Mouse (Mus musculus) ES-E14 (cell line): ENCODE results near the gene Iqsec1. TPM values are rescaled to one million over a fixed set of nuclear protein-coding genes. Genes with fewer than 3 reads are reported as not detected.

Experiments used
- DNase-seq: peaks from one replicate; pipeline ENCODE4 v3.0.0-alpha.2; 2013; ENCODE audit warnings: low read depth, low spot score
- H3K27ac ChIP-seq: 2 replicates; pipeline ENCODE4 v1.5.1; 2012; ENCODE audit warnings: low read depth, mild to moderate bottlenecking, low read length, moderate library complexity, mixed read lengths; ENCODE audit not compliant: poor library complexity, insufficient read depth, severe bottlenecking
- H3K36me3 ChIP-seq: 2 replicates; pipeline ENCODE4 v1.6.1; 2012; ENCODE audit warnings: mild to moderate bottlenecking, low read length, moderate library complexity, mixed read lengths; ENCODE audit not compliant: control insufficient read depth, poor library complexity, insufficient read depth, severe bottlenecking
- H3K4me1 ChIP-seq, 2 experiments: fragments of 150-350 bp in 1 of 2; sonication (generic) in 1 of 2; 2 replicates each; pipeline ENCODE4 v1.6.1; 2012; ENCODE audit warnings: low read length in 2 of 2, mild to moderate bottlenecking in 1 of 2, mixed read lengths in 1 of 2; ENCODE audit not compliant: control insufficient read depth in 2 of 2, insufficient read depth in 2 of 2, poor library complexity in 1 of 2
- H3K4me3 ChIP-seq, 2 experiments: fragments of 150-350 bp in 1 of 2; sonication (generic) in 1 of 2; 2 replicates each; pipeline ENCODE4 v1.5.1; 2012; ENCODE audit warnings: low read length in 2 of 2, low read depth in 1 of 2, mild to moderate bottlenecking in 1 of 2, mixed read lengths in 1 of 2; ENCODE audit not compliant: insufficient read depth in 1 of 2, poor library complexity in 1 of 2, severe bottlenecking in 1 of 2
- H3K9ac ChIP-seq: 2 replicates; pipeline ENCODE4 v1.6.1; 2012; ENCODE audit warnings: low read depth, mild to moderate bottlenecking, low read length, mixed read lengths; ENCODE audit not compliant: poor library complexity, insufficient read depth, severe bottlenecking
- H3K9me3 ChIP-seq: fragments of 150-350 bp; sonication (generic); 2 replicates; pipeline ENCODE4 v1.6.1; 2012; ENCODE audit warnings: low read depth, mild to moderate bottlenecking, low read length; ENCODE audit not compliant: control insufficient read depth, insufficient read depth
- CHD2 ChIP-seq: IDR thresholded peaks from 2 replicates; pipeline ENCODE4 v1.6.1; 2014; ENCODE audit warnings: mild to moderate bottlenecking, low read depth, low read length, inconsistent platforms
- HCFC1 ChIP-seq: IDR thresholded peaks from 2 replicates; pipeline ENCODE4 v1.6.1; 2012; ENCODE audit warnings: low read length, inconsistent platforms, borderline replicate concordance; ENCODE audit not compliant: insufficient read depth
- MAFK ChIP-seq: IDR thresholded peaks from 2 replicates; pipeline ENCODE4 v1.6.1; 2014; ENCODE audit warnings: mild to moderate bottlenecking, low read depth, low read length, inconsistent platforms; ENCODE audit not compliant: insufficient read depth
- ZC3H11A ChIP-seq: IDR thresholded peaks from 2 replicates; pipeline ENCODE4 v1.6.1; 2012; ENCODE audit warnings: low read depth, mild to moderate bottlenecking, inconsistent platforms, low read length, borderline replicate concordance
- ZNF384 ChIP-seq: IDR thresholded peaks from 2 replicates; pipeline ENCODE4 v1.6.1; 2012; ENCODE audit warnings: low read depth, low read length, inconsistent platforms
- in situ Hi-C, 2 experiments: fragments of 600-800 bp; cut with MboI; formaldehyde crosslinking; loops; one replicate each; pipeline ENCODE4 v1.15.1; 2025; ENCODE audit warnings: low sequenced_read_pairs in 2 of 2, inconsistent platforms in 1 of 2; ENCODE audit not compliant: unreplicated experiment in 2 of 2
- total RNA-seq: library from RNA; depleted of rRNA; stranded (reverse); fragments of 300-350 nt; gene quantifications from 2 replicates; pipeline ENCODE4 v1.2.3, GENCODE M21; 2012

Gene Iqsec1
- total RNA-seq, 1 experiment, result 18.8 TPM

- DNase-seq, result no peak
- TF ChIP-seq HCFC1 (no peak), ZNF384 (no peak), ZC3H11A (no peak), MAFK (no peak)
- no peaks in the 10 kb centered on the region for H3K9me3 ChIP-seq
- no peaks in the 10 kb centered on the region for H3K36me3 ChIP-seq
- in situ Hi-C loops, result no loop called here
- no peak overlapping the region for H3K27ac ChIP-seq
- no peak overlapping the region for H3K9ac ChIP-seq
- H3K4me3 ChIP-seq, result no peak overlapping the region
- peaks cover 0 to 2% of the 10 kb centered on the region in 2 experiments; a peak in 1 of 4 replicates for H3K4me1 ChIP-seq
Measured at GRCm38 (mm10) chr6:90624184-90624583, 364.3 kb downstream of the Iqsec1 start.

- DNase-seq, result no peak
- in situ Hi-C loops, result no loop called here
- Histone ChIP-seq H3K9ac (no peak overlapping the region), H3K36me3 (no peaks in the 10 kb centered on the region), H3K4me3 (no peak overlapping the region), H3K4me1 (peaks cover 0 to 2% of the 10 kb centered on the region in 2 experiments; a peak in 1 of 4 replicates), H3K27ac (no peak overlapping the region), H3K9me3 (no peaks in the 10 kb centered on the region)
- no peak for TF ChIP-seq CHD2
- TF ChIP-seq ZC3H11A, result no peak
- TF ChIP-seq MAFK, result no peak
- TF ChIP-seq ZNF384, result no peak
- no peak for TF ChIP-seq HCFC1
Measured at GRCm38 (mm10) chr6:90623456-90623836, 365.0 kb downstream of the Iqsec1 start.

DNA sequence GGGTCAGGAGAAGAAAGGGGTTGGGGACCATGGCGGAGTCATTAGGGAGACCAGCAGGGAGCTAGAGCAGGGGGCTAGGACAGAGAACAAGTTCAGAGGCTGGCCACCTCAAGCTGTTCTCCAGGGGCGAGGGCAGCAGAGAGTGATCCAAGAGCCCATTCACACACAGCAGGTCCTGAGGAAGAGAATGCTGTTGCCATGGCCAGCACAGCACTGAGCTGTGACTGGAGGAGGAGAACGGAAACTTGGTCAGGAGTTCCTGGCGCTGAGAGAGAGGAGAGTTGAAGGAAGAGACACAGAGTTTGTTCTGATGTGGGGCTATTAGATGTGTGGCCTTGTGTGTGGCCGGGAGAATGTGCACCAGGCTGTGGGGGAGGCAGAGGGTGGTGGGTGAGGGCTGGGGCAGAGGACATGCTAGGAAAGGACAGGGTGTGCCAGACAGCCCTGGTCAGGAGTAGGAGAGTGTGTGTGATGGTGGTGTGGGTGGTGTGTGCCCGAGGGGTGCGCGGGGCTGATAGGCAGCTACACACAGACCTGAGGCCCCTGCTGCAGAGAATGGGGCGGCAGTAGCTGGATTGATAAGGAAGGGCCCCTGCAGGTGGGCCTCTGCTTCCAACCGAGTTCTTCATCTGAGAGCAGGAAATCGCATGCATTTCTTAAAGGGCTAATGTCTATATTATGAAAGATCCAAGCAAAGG is 365.6 kb downstream of the Iqsec1 start:
- in situ Hi-C loops, result no loop called here
- H3K9me3 ChIP-seq, result no peaks in the 10 kb centered on the region
- no peak for TF ChIP-seq MAFK
- TF ChIP-seq CHD2, result no peak
- TF ChIP-seq ZNF384, result no peak
- no peak for TF ChIP-seq HCFC1
- TF ChIP-seq ZC3H11A, result no peak
- no peak for DNase-seq
- H3K4me1 ChIP-seq, result peaks cover 0 to 2% of the 10 kb centered on the region in 2 experiments; a peak in 1 of 4 replicates
- H3K36me3 ChIP-seq, result no peaks in the 10 kb centered on the region
- no peak overlapping the region for H3K4me3 ChIP-seq
- no peak overlapping the region for H3K27ac ChIP-seq
- no peak overlapping the region for H3K9ac ChIP-seq

DNA sequence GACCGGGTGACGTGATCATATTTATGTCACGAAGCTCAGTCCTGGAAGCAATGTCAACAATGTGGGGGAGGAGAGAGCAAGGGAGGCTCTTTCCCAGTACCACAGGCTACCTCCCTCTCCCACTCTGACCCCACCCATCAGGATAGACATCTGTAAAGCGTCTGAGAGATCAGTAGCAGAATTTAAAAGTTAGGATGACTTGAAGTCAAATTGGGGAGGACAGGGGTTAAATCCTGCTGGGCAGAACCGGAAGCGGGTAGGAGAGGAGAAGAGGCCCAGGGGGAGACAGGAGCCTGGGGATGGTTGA is 366.9 kb downstream of the Iqsec1 start:
- H3K9me3 ChIP-seq, result no peaks in the 10 kb centered on the region
- H3K4me1 ChIP-seq, result peaks cover 0 to 2% of the 10 kb centered on the region in 2 experiments; a peak in 1 of 4 replicates
- H3K4me3 ChIP-seq, result no peak overlapping the region
- TF ChIP-seq MAFK, result no peak
- no peak for TF ChIP-seq HCFC1
- no peak for TF ChIP-seq ZNF384
- TF ChIP-seq ZC3H11A, result no peak
- no peak for TF ChIP-seq CHD2
- H3K27ac ChIP-seq, result no peak overlapping the region
- no peak for DNase-seq
- in situ Hi-C loops, result no loop called here
- H3K9ac ChIP-seq, result no peak overlapping the region
- no peaks in the 10 kb centered on the region for H3K36me3 ChIP-seq
